Mouse (Mus musculus) CD8-positive naive resting alpha-beta T cell, adult 2 months (primary cell): Measurements from ENCODE around the gene Gm4305.
"Not testable (repeated sequence)": the region's sequence is repeated elsewhere in the genome, so short reads cannot be mapped to it uniquely, and the experiment has no call there.

Source experiments
- DNase-seq, 2 experiments: peaks; one replicate each; pipeline ENCODE4 v3.0.0; 2022; ENCODE audit warnings: low read depth in 2 of 2, low spot score in 2 of 2

Gm4305 gene

GRCm38 (mm10) chr10:100350793-100351192 is at the start of gene Gm4305:
Gene Gm4305 (plus strand): TSS chr10:100351093.
- not testable (repeated sequence) for DNase-seq

GRCm38 (mm10) chr10:100335376-100335775 is 15.5 kb upstream of the Gm4305 start, which contains the start of gene Gm4301:
Gene Gm4301 (plus strand): TSS chr10:100335676.
- not testable (repeated sequence) for DNase-seq

GRCm38 (mm10) chr10:100340536-100340935 is 10.4 kb upstream of the Gm4305 start, which contains the start of gene Gm4302:
Gene Gm4302 (plus strand): TSS chr10:100340836.
- DNase-seq: not testable (repeated sequence)

- not testable (repeated sequence) for DNase-seq
Measured at GRCm38 (mm10) chr10:100345672-100346071, 5.2 kb upstream of the Gm4305 start, which contains the start of gene Gm4303. Gene Gm4303 (plus strand): TSS chr10:100345972.

GRCm38 (mm10) chr10:100356841-100357240 is 5.9 kb downstream of the Gm4305 start:
- DNase-seq: peak in 1 of 2 experiments; percentile 4

- DNase-seq: not testable (repeated sequence)
Measured at GRCm38 (mm10) chr10:100361038-100361437, 10.1 kb downstream of the Gm4305 start, which contains the start of gene Gm4307. Gene Gm4307 (plus strand): TSS chr10:100361338.

- DNase-seq: not testable (repeated sequence)
Measured at GRCm38 (mm10) chr10:100382460-100382859, 31.6 kb downstream of the Gm4305 start, which contains the start of gene Gm4312. Gene Gm4312 (minus strand): TSS chr10:100382560.
